Mouse (Mus musculus): Measurements from ENCODE around the gene Gm9507. TPM values are rescaled to one million over a fixed set of nuclear protein-coding genes. Genes with fewer than 3 reads are reported as not detected.
"Not testable (repeated sequence)": the region's sequence is repeated elsewhere in the genome, so short reads cannot be mapped to it uniquely, and the experiment has no call there.

The Gm9507 gene
- total and polyA plus RNA-seq, 3 experiments = not detected

DNA sequence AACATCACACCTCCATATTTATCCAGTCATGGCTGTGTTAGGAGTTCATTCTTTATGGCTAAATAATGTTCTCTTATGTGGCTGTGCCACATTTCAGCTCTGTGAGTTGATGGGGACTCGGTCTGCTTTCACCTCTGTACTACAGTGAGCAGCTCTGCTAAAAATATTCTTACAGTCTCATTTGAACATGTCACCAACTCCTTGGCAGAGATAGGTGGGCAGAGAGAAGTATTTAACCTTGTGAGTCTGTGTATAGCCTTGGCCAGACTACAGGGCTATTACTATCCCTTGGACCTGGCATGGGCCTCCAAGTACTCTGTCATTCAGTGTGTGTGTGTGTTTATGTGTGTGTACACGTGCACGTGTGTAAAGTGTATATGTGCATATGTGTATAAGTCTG lies 39.5 kb downstream of the Gm9507 start:
- not testable (repeated sequence) for DNase-seq

DNA sequence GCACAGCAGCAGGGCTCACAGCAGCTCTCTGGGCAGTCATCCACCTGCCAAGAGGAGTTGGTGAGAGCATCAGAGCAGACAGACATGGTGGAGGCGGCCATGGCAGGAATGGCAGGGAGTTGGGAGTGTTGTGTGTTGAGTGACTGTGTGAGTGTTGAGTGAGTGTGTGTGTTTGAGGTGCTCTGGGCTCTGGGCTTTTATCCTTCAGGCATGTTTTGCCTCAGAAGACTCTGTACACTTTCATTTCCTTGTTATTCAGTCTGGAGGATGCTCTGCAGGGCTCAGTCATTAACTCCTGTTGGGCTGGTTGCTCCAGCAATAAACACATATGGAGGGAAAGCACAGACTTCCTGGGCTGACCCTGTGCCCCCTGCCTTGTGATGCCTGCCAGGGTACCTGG lies 40.4 kb downstream of the Gm9507 start, which contains the start of gene Gm3238:
Gm3238 (minus strand) TSS at position 101 of the 400 bp plus-strand sequence.
- not testable (repeated sequence) for DNase-seq

DNA sequence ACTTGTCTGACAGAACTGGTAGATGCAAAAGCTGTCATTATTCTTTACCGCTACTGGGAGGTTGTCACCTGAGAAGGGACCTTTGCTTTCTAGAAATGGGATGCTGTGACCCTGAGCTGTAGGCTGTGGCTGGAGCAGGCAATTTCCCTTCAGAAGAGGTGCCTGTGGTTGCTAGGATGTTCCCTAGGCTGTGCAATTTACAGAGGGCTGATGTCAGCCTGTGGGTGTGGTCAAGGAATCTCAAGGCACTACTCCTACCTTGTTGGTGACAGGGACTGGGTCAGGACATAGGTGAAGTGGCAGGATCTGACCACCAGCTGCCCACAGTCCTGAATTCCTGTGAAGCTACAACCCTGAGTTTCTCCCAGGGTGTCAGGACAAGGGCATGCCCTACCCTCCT lies 41.9 kb downstream of the Gm9507 start:
- no peak for DNase-seq

Other genes with a start within 250 kb of the Gm9507 start
Only the 30 nearest of the 33 such genes appear.
- gene Sumo3, start 205.7 kb downstream of the Gm9507 start, total RNA-seq (2021) = 100 to 1,000 TPM in 1 of 2 experiments, 10 to 100 TPM in 1; 97.7 to 104 TPM
- gene Sumo3, start 205.7 kb downstream of the Gm9507 start, polyA plus RNA-seq (2012; rRNA removed) = 83.8 and 91.1 TPM in 2 replicates
- 10 to 100 TPM; 27.5 to 28.5 TPM for gene Gm49325, start 205.6 kb downstream of the Gm9507 start, total RNA-seq (2021)
- gene Gm49325, start 205.6 kb downstream of the Gm9507 start, polyA plus RNA-seq (2012; rRNA removed) = not detected in 2 replicates
- 10 to 100 TPM; 50.0 to 55.0 TPM for gene Ube2g2, start 189.6 kb downstream of the Gm9507 start, total RNA-seq (2021)
- 27.9 and 37.4 TPM in 2 replicates for gene Ube2g2, start 189.6 kb downstream of the Gm9507 start, polyA plus RNA-seq (2012; rRNA removed)
- gene Tspear, start 125.3 kb downstream of the Gm9507 start, total RNA-seq (2021) = under 1 TPM; 0.17 to 0.62 TPM
- 0.94 and 1.1 TPM in 2 replicates for gene Tspear, start 125.3 kb downstream of the Gm9507 start, polyA plus RNA-seq (2012; rRNA removed)
- not detected for gene Gm19402, start 121.1 kb downstream of the Gm9507 start, total RNA-seq (2021)
- gene Gm19402, start 121.1 kb downstream of the Gm9507 start, polyA plus RNA-seq (2012; rRNA removed) = not detected in 2 replicates
- not detected for gene Gm9508, start 114.6 kb downstream of the Gm9507 start, total RNA-seq (2021)
- gene Gm9508, start 114.6 kb downstream of the Gm9507 start, polyA plus RNA-seq (2012; rRNA removed) = not detected in 2 replicates
- gene Gm10272, start 105.2 kb downstream of the Gm9507 start, total RNA-seq (2021) = not detected
- not detected in 2 replicates for gene Gm10272, start 105.2 kb downstream of the Gm9507 start, polyA plus RNA-seq (2012; rRNA removed)
- not detected for gene Gm10024, start 100.4 kb downstream of the Gm9507 start, total RNA-seq (2021)
- not detected in 2 replicates for gene Gm10024, start 100.4 kb downstream of the Gm9507 start, polyA plus RNA-seq (2012; rRNA removed)
- not detected for gene Gm10142, start 96.0 kb downstream of the Gm9507 start, total RNA-seq (2021)
- not detected in 2 replicates for gene Gm10142, start 96.0 kb downstream of the Gm9507 start, polyA plus RNA-seq (2012; rRNA removed)
- gene Krtap12-1, start 91.2 kb downstream of the Gm9507 start, total RNA-seq (2021) = not detected
- gene Krtap12-1, start 91.2 kb downstream of the Gm9507 start, polyA plus RNA-seq (2012; rRNA removed) = not detected in 2 replicates
- gene Gm10100, start 85.4 kb downstream of the Gm9507 start, total RNA-seq (2021) = not detected
- gene Gm10100, start 85.4 kb downstream of the Gm9507 start, polyA plus RNA-seq (2012; rRNA removed) = not detected in 2 replicates
- gene Gm18596, start 69.2 kb downstream of the Gm9507 start, total RNA-seq (2021) = not detected
- gene Gm18596, start 69.2 kb downstream of the Gm9507 start, polyA plus RNA-seq (2012; rRNA removed) = not detected in 2 replicates
- not detected for gene Gm9736, start 60.5 kb downstream of the Gm9507 start, total RNA-seq (2021)
- gene Gm9736, start 60.5 kb downstream of the Gm9507 start, polyA plus RNA-seq (2012; rRNA removed) = not detected in 2 replicates
- gene Gm3233, start 52.2 kb downstream of the Gm9507 start, total RNA-seq (2021) = not detected
- gene Gm3233, start 52.2 kb downstream of the Gm9507 start, polyA plus RNA-seq (2012; rRNA removed) = not detected in 2 replicates
- gene Gm3238, start 40.5 kb downstream of the Gm9507 start, total RNA-seq (2021) = not detected
- not detected in 2 replicates for gene Gm3238, start 40.5 kb downstream of the Gm9507 start, polyA plus RNA-seq (2012; rRNA removed)
- gene Gm7138, start 34.9 kb downstream of the Gm9507 start, total RNA-seq (2021) = not detected
- not detected in 2 replicates for gene Gm7138, start 34.9 kb downstream of the Gm9507 start, polyA plus RNA-seq (2012; rRNA removed)
- gene Gm3250, start 29.3 kb downstream of the Gm9507 start, total RNA-seq (2021) = not detected
- gene Gm3250, start 29.3 kb downstream of the Gm9507 start, polyA plus RNA-seq (2012; rRNA removed) = not detected in 2 replicates
- not detected for gene Gm7137, start 23.6 kb downstream of the Gm9507 start, total RNA-seq (2021)
- gene Gm7137, start 23.6 kb downstream of the Gm9507 start, polyA plus RNA-seq (2012; rRNA removed) = not detected in 2 replicates
- gene Gm9639, start 16.8 kb downstream of the Gm9507 start, total RNA-seq (2021) = not detected
- not detected in 2 replicates for gene Gm9639, start 16.8 kb downstream of the Gm9507 start, polyA plus RNA-seq (2012; rRNA removed)
- not detected for gene Gm19668, start 12.7 kb downstream of the Gm9507 start, total RNA-seq (2021)
- not detected in 2 replicates for gene Gm19668, start 12.7 kb downstream of the Gm9507 start, polyA plus RNA-seq (2012; rRNA removed)
- not detected for gene Gm2696, start 2.8 kb upstream of the Gm9507 start, total RNA-seq (2021)
- not detected in 2 replicates for gene Gm2696, start 2.8 kb upstream of the Gm9507 start, polyA plus RNA-seq (2012; rRNA removed)
- gene Krtap10-4, start 15.3 kb upstream of the Gm9507 start, total RNA-seq (2021) = not detected
- not detected in 2 replicates for gene Krtap10-4, start 15.3 kb upstream of the Gm9507 start, polyA plus RNA-seq (2012; rRNA removed)
- gene Krtap10-10, start 24.1 kb upstream of the Gm9507 start, total RNA-seq (2021) = not detected
- gene Krtap10-10, start 24.1 kb upstream of the Gm9507 start, polyA plus RNA-seq (2012; rRNA removed) = not detected in 2 replicates
- not detected for gene Gm36176, start 35.0 kb upstream of the Gm9507 start, total RNA-seq (2021)
- not detected in 2 replicates for gene Gm36176, start 35.0 kb upstream of the Gm9507 start, polyA plus RNA-seq (2012; rRNA removed)
- not detected for gene Gm10318, start 41.0 kb upstream of the Gm9507 start, total RNA-seq (2021)
- not detected in 2 replicates for gene Gm10318, start 41.0 kb upstream of the Gm9507 start, polyA plus RNA-seq (2012; rRNA removed)
- not detected for gene Gm3285, start 50.1 kb upstream of the Gm9507 start, total RNA-seq (2021)
- not detected in 2 replicates for gene Gm3285, start 50.1 kb upstream of the Gm9507 start, polyA plus RNA-seq (2012; rRNA removed)
- 1 to 10 TPM; 5.2 to 8.1 TPM for gene Lrrc3, start 90.7 kb upstream of the Gm9507 start, total RNA-seq (2021)
- 4.1 and 6.3 TPM in 2 replicates for gene Lrrc3, start 90.7 kb upstream of the Gm9507 start, polyA plus RNA-seq (2012; rRNA removed)
- gene Trpm2, start 158.7 kb upstream of the Gm9507 start, total RNA-seq (2021) = 1 to 10 TPM; 2.6 to 3.2 TPM
- 3.0 and 3.1 TPM in 2 replicates for gene Trpm2, start 158.7 kb upstream of the Gm9507 start, polyA plus RNA-seq (2012; rRNA removed)
- gene 1810043G02Rik, start 166.7 kb upstream of the Gm9507 start, total RNA-seq (2021) = 10 to 100 TPM; 19.7 to 23.7 TPM
- gene 1810043G02Rik, start 166.7 kb upstream of the Gm9507 start, polyA plus RNA-seq (2012; rRNA removed) = 92.1 and 111 TPM in 2 replicates
- gene Pfkl, start 198.2 kb upstream of the Gm9507 start, total RNA-seq (2021) = 100 to 1,000 TPM; 128 to 145 TPM
- 122 and 138 TPM in 2 replicates for gene Pfkl, start 198.2 kb upstream of the Gm9507 start, polyA plus RNA-seq (2012; rRNA removed)

All from adrenal gland, adult 2 months (tissue).